Mouse (Mus musculus): ENCODE measurements at regions not wholly inside any gene's neighbourhood (a gene's known extent, or its start where the extent isn't known, plus 50 kb on each side); places are given as distances from the start of the nearest gene placed in this dataset.

GRCm38 (mm10) chr17:68210313-68211254 is 63.0 kb upstream of the L3mbtl4 start:
- Histone ChIP-seq H3K36me3 (ENCODE audit: control insufficient read depth, insufficient read depth, low read length) (no peaks in the 10 kb centered on the region), H3K9me3 (replicated peaks; ENCODE audit: control insufficient read depth, low read length) (no peaks in the 10 kb centered on the region), H3K27ac (ENCODE audit: low read depth, low read length) (no peak overlapping the region), H3K4me1 (ENCODE audit: control insufficient read depth, insufficient read depth, low read length) (no peaks in the 10 kb centered on the region), H3K9ac (ENCODE audit: low read depth, low read length) (no peak overlapping the region), H3K27me3 (ENCODE audit: control insufficient read depth, insufficient read depth, low read length) (no peaks in the 10 kb centered on the region), H3K4me3 (ENCODE audit: low read depth, low read length) (0 out of 2 replicates have a peak overlapping the region, but pooled peaks have one; percentile 1), H3K4me2 (peak overlapping the region; percentile 55)
- 0 out of 2 replicates have a peak, but pooled peaks have one; percentile 42 for ATAC-seq (replicated peaks; ENCODE audit: insufficient number of reproducible peaks, low FRiP score, low TSS enrichment)
- 19% methylated on average over 14 of the region's 14 CpGs for WGBS (ENCODE audit: insufficient replicate concordance)

GRCm38 (mm10) chr17:68218246-68218645 is 55.4 kb upstream of the L3mbtl4 start:
- peaks cover 2% of the 10 kb centered on the region; the same call in 1 of the 2 replicates for H3K9me3 ChIP-seq (replicated peaks; ENCODE audit: control insufficient read depth, low read length)
- no peak overlapping the region for H3K27ac ChIP-seq (ENCODE audit: low read depth, low read length)
- H3K4me1 ChIP-seq (ENCODE audit: control insufficient read depth, insufficient read depth, low read length): no peaks in the 10 kb centered on the region
- H3K4me3 ChIP-seq (ENCODE audit: low read depth, low read length): no peak overlapping the region
- H3K9ac ChIP-seq (ENCODE audit: low read depth, low read length): no peak overlapping the region
- H3K36me3 ChIP-seq (ENCODE audit: control insufficient read depth, insufficient read depth, low read length): no peaks in the 10 kb centered on the region
- H3K4me2 ChIP-seq: no peak overlapping the region
- no peak for ATAC-seq (replicated peaks; ENCODE audit: insufficient number of reproducible peaks, low FRiP score, low TSS enrichment)
- H3K27me3 ChIP-seq (ENCODE audit: control insufficient read depth, insufficient read depth, low read length): no peaks in the 10 kb centered on the region
- 71% methylated on average over 4 of the region's 4 CpGs for WGBS (ENCODE audit: insufficient replicate concordance)

DNA sequence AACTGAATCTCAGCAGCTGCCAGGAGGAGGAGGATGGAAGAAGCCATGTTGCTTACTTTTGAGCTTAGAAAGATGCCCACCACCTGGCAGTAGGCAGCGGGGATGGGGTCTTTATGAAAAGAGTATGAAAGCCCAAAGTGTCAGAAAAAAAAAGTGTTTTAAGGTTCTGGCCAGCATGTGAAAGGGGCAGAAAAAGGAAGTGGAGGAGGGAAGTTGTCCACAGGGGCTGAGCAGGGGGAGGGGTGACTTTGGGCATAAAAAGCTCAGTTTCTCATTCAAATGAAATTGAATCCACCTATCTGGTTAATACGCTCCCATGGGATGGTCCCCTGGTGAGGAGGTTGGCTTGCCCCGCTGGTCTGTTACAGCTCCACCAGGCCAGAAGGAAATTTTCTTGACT is 50.4 kb upstream of the L3mbtl4 start:
- no peak overlapping the region for H3K4me3 ChIP-seq (ENCODE audit: low read depth, low read length)
- peaks cover 12% of the 10 kb centered on the region for H3K9me3 ChIP-seq (replicated peaks; ENCODE audit: control insufficient read depth, low read length)
- no peak overlapping the region for H3K27ac ChIP-seq (ENCODE audit: low read depth, low read length)
- H3K4me2 ChIP-seq: no peak overlapping the region
- 90% methylated on average over 3 of the region's 3 CpGs for WGBS (ENCODE audit: insufficient replicate concordance)
- no peak overlapping the region for H3K9ac ChIP-seq (ENCODE audit: low read depth, low read length)
- H3K27me3 ChIP-seq (ENCODE audit: control insufficient read depth, insufficient read depth, low read length): no peaks in the 10 kb centered on the region
- H3K4me1 ChIP-seq (ENCODE audit: control insufficient read depth, insufficient read depth, low read length): no peaks in the 10 kb centered on the region
- no peaks in the 10 kb centered on the region for H3K36me3 ChIP-seq (ENCODE audit: control insufficient read depth, insufficient read depth, low read length)
- no peak for ATAC-seq (replicated peaks; ENCODE audit: insufficient number of reproducible peaks, low FRiP score, low TSS enrichment)
